Mouse (Mus musculus): ENCODE results near the gene Hist2h2aa2.
"Not testable (repeated sequence)": the region's sequence is repeated elsewhere in the genome, so short reads cannot be mapped to it uniquely, and the experiment has no call there.

Gene Hist2h2aa2

GRCm38 (mm10) chr3:96239949-96240798 lies at the start of gene Hist2h2aa2:
TSS of gene Hist2h2aa2 (minus strand) at chr3:96240276.
- not testable (repeated sequence) for DNase-seq (ENCODE audit: low read depth, low spot score)

GRCm38 (mm10) chr3:96289201-96289600 lies 49.1 kb upstream of the Hist2h2aa2 start:
- no peak for DNase-seq (ENCODE audit: low read depth, low spot score)

GRCm38 (mm10) chr3:96287334-96287733 lies 47.3 kb upstream of the Hist2h2aa2 start:
- DNase-seq (ENCODE audit: low read depth, low spot score) = not testable (repeated sequence)

- no peak for DNase-seq (ENCODE audit: low read depth, low spot score)
Measured at GRCm38 (mm10) chr3:96284457-96284856, 44.4 kb upstream of the Hist2h2aa2 start.

- DNase-seq (ENCODE audit: low read depth, low spot score) = no peak
Measured at GRCm38 (mm10) chr3:96280660-96281059, 40.6 kb upstream of the Hist2h2aa2 start.

GRCm38 (mm10) chr3:96277800-96278624 lies 37.9 kb upstream of the Hist2h2aa2 start:
- peak; percentile 90 for DNase-seq (ENCODE audit: low read depth, low spot score)

GRCm38 (mm10) chr3:96277428-96277799 lies 37.3 kb upstream of the Hist2h2aa2 start:
- no peak for DNase-seq (ENCODE audit: low read depth, low spot score)

- no peak for DNase-seq (ENCODE audit: low read depth, low spot score)
Measured at GRCm38 (mm10) chr3:96273591-96274465, 33.8 kb upstream of the Hist2h2aa2 start.

GRCm38 (mm10) chr3:96269511-96270474 lies 29.7 kb upstream of the Hist2h2aa2 start, which contains the start of gene Hist2h2bb:
TSS of gene Hist2h2bb (plus strand) at chr3:96269752.
- peak; percentile 95 for DNase-seq (ENCODE audit: low read depth, low spot score)

GRCm38 (mm10) chr3:96268776-96269378 lies 28.8 kb upstream of the Hist2h2aa2 start:
- not testable (repeated sequence) for DNase-seq (ENCODE audit: low read depth, low spot score)

- peak; percentile 78 for DNase-seq (ENCODE audit: low read depth, low spot score)
Measured at GRCm38 (mm10) chr3:96268051-96268775, 28.1 kb upstream of the Hist2h2aa2 start, which contains the start of gene Hist2h3b. TSS of gene Hist2h3b (plus strand) at chr3:96268654.

- no peak for DNase-seq (ENCODE audit: low read depth, low spot score)
Measured at GRCm38 (mm10) chr3:96267541-96267940, 27.5 kb upstream of the Hist2h2aa2 start.

GRCm38 (mm10) chr3:96266132-96266710 lies 26.1 kb upstream of the Hist2h2aa2 start:
- no peak for DNase-seq (ENCODE audit: low read depth, low spot score)

GRCm38 (mm10) chr3:96264404-96264949 lies 24.4 kb upstream of the Hist2h2aa2 start:
- no peak for DNase-seq (ENCODE audit: low read depth, low spot score)

- no peak for DNase-seq (ENCODE audit: low read depth, low spot score)
Measured at GRCm38 (mm10) chr3:96263558-96264403, 23.7 kb upstream of the Hist2h2aa2 start.

GRCm38 (mm10) chr3:96262979-96263550 lies 23.0 kb upstream of the Hist2h2aa2 start, which contains the start of gene Hist2h4:
TSS of gene Hist2h4 (minus strand) at chr3:96263311.
- DNase-seq (ENCODE audit: low read depth, low spot score) = peak; percentile 92

All from embryo, embryonic 11.5 days (tissue).